Mouse (Mus musculus): ENCODE data around the gene Cad. TPM values are rescaled to one million over a fixed set of nuclear protein-coding genes. Genes with fewer than 3 reads are reported as not detected.

Cad gene
- total and polyA plus RNA-seq, 3 experiments: 43.1 to 123 (median 106) TPM

- in situ Hi-C loops (cut with MboI; ENCODE audit: low pct_ligation_motif_present, low pct_unique_long_range_greater_than_20kb, low sequenced_read_pairs): no loop called here
- peaks cover 3 to 30% of the 10 kb centered on the region in 2 experiments; a peak in 2 of 4 replicates for H3K4me1 ChIP-seq (ENCODE audit: control insufficient read depth in 1 of 2, insufficient read depth in 2 of 2)
- H3K9ac ChIP-seq (ENCODE audit: insufficient read depth, low read depth): peak overlapping the region; percentile 52
- no peaks in the 10 kb centered on the region for H3K27me3 ChIP-seq (replicated peaks)
- H3K4me2 ChIP-seq (ENCODE audit: insufficient read depth, low read depth, poor library complexity, severe bottlenecking): peak overlapping the region; percentile 83
- H3K4me3 ChIP-seq (replicated peaks in 1 of 3; ENCODE audit: low read depth in 2 of 3, low read length in 2 of 3, poor library complexity in 1 of 3): peak overlapping the region; percentile 82 to 86 (median 82)
- 0 out of 2 replicates have a peak overlapping the region, but pooled peaks have one; percentile 26 for H3K27ac ChIP-seq (ENCODE audit: insufficient read depth, low read depth)
- peaks cover 35 to 54% of the 10 kb centered on the region in 2 experiments for H3K36me3 ChIP-seq (replicated peaks in 1 of 2; ENCODE audit: control insufficient read depth in 1 of 2, insufficient read depth in 1 of 2, low read length in 1 of 2)
- dilution Hi-C loops (cut with MboI; ENCODE audit: extremely low pct_ligation_motif_present, extremely low pct_unique_long_range_greater_than_20kb, low sequenced_read_pairs): no loop called here
- H3K9me3 ChIP-seq (replicated peaks; ENCODE audit: low read length): no peaks in the 10 kb centered on the region
- peaks cover 24% of the 10 kb centered on the region for H3K79me2 ChIP-seq (replicated peaks; ENCODE audit: control insufficient read depth, extremely low read depth, insufficient read depth, poor library complexity, severe bottlenecking)
- TF ChIP-seq GABPA (IDR thresholded peaks at IDR 0.05; ENCODE audit: insufficient replicate concordance, low read depth, low read length) (no peak), ELF1 (IDR thresholded peaks at IDR 0.05; ENCODE audit: low read depth, low read length) (peak; percentile 1; the same call in 1 of the 2 replicates), MYC (IDR thresholded peaks at IDR 0.05; ENCODE audit: low read depth, low read length) (no peak; the same call in 1 of the 2 replicates), MAFK (IDR thresholded peaks at IDR 0.05; ENCODE audit: insufficient replicate concordance, low read length) (peak; percentile 60; the same call in 1 of the 2 replicates), NELFE (IDR thresholded peaks at IDR 0.05; ENCODE audit: low read depth, low read length) (no peak), SIN3A (IDR thresholded peaks at IDR 0.05; ENCODE audit: low read length) (peak; percentile 68), RAD21 (IDR thresholded peaks at IDR 0.05; ENCODE audit: low read depth, low read length) (no peak), USF1 (IDR thresholded peaks at IDR 0.05; ENCODE audit: low read depth, low read length) (no peak), PAX5 (IDR thresholded peaks at IDR 0.05; ENCODE audit: low read length) (no peak), IRF4 (IDR thresholded peaks at IDR 0.05; ENCODE audit: low read depth, low read length) (no peak), HCFC1 (IDR thresholded peaks at IDR 0.05; ENCODE audit: low read depth, low read length) (no peak), CHD1 (IDR thresholded peaks at IDR 0.05; ENCODE audit: low read depth, low read length) (peak; percentile 60), UBTF (IDR thresholded peaks at IDR 0.05; ENCODE audit: low read depth, low read length) (no peak; the same call in 1 of the 2 replicates), E2F4 (IDR thresholded peaks at IDR 0.05; ENCODE audit: insufficient replicate concordance, low read depth, low read length) (no peak), POLR2A (IDR thresholded peaks at IDR 0.05; ENCODE audit: low read depth, low read length) (no peak), MAZ (IDR thresholded peaks at IDR 0.05; ENCODE audit: low read depth, low read length) (no peak), JUN (IDR thresholded peaks at IDR 0.05; ENCODE audit: insufficient read depth, low read depth, low read length) (no peak), MAX (IDR thresholded peaks at IDR 0.05; ENCODE audit: low read length) (no peak), ZKSCAN1 (IDR thresholded peaks at IDR 0.05; ENCODE audit: borderline replicate concordance, low read depth, low read length) (no peak), ZC3H11A (IDR thresholded peaks at IDR 0.05; ENCODE audit: low read depth, low read length) (no peak), SMC3 (IDR thresholded peaks at IDR 0.05; ENCODE audit: low read depth, low read length) (no peak), KAT2A (IDR thresholded peaks at IDR 0.05; ENCODE audit: insufficient replicate concordance, low read length) (no peak), MEF2A (IDR thresholded peaks at IDR 0.05; ENCODE audit: borderline replicate concordance, low read depth, low read length) (no peak)
- DNase-seq (ENCODE audit: extremely low read depth): peak; percentile 24
Observed at GRCm38 (mm10) chr5:31055216-31056140, 898 bp downstream of the Cad start.

Data from CH12.LX (cell line).